Mouse (Mus musculus): Measurements from ENCODE around the gene Rapgef2. TPM values are rescaled to one million over a fixed set of nuclear protein-coding genes. Genes with fewer than 3 reads are reported as not detected.
A peak's percentile ranks its signal among the peaks of the same experiment; 100 is the strongest.

Gene Rapgef2
- total RNA-seq (2015; ENCODE audit: low replicate concordance), result 3.3 and 4.2 TPM in 2 replicates
- total RNA-seq (2017; ENCODE audit: low replicate concordance), result 2.1 and 8.6 TPM in 2 replicates

GRCm38 (mm10) chr3:79286376-79287107 lies at the start of gene Rapgef2:
Gene Rapgef2 (minus strand): TSS chr3:79286517.
- no peak for ATAC-seq (replicated peaks; ENCODE audit: low FRiP score, poor library complexity, severe bottlenecking)

GRCm38 (mm10) chr3:79333643-79334200 lies 47.4 kb upstream of the Rapgef2 start:
- ATAC-seq (replicated peaks; ENCODE audit: low FRiP score, poor library complexity, severe bottlenecking), result no peak

GRCm38 (mm10) chr3:79333051-79333450 lies 46.7 kb upstream of the Rapgef2 start:
- ATAC-seq (replicated peaks; ENCODE audit: low FRiP score, poor library complexity, severe bottlenecking), result no peak

- no peak for ATAC-seq (replicated peaks; ENCODE audit: low FRiP score, poor library complexity, severe bottlenecking)
Measured at GRCm38 (mm10) chr3:79329691-79330315, 43.5 kb upstream of the Rapgef2 start.

GRCm38 (mm10) chr3:79324697-79325526 lies 38.6 kb upstream of the Rapgef2 start:
- no peak for ATAC-seq (replicated peaks; ENCODE audit: low FRiP score, poor library complexity, severe bottlenecking)

- no peak for ATAC-seq (replicated peaks; ENCODE audit: low FRiP score, poor library complexity, severe bottlenecking)
Measured at GRCm38 (mm10) chr3:79314006-79314698, 27.8 kb upstream of the Rapgef2 start.

- no peak for ATAC-seq (replicated peaks; ENCODE audit: low FRiP score, poor library complexity, severe bottlenecking)
Measured at GRCm38 (mm10) chr3:79311895-79312294, 25.6 kb upstream of the Rapgef2 start.

- no peak for ATAC-seq (replicated peaks; ENCODE audit: low FRiP score, poor library complexity, severe bottlenecking)
Measured at GRCm38 (mm10) chr3:79310184-79310583, 23.9 kb upstream of the Rapgef2 start.

- no peak for ATAC-seq (replicated peaks; ENCODE audit: low FRiP score, poor library complexity, severe bottlenecking)
Measured at GRCm38 (mm10) chr3:79308605-79309004, 22.3 kb upstream of the Rapgef2 start.

- no peak for ATAC-seq (replicated peaks; ENCODE audit: low FRiP score, poor library complexity, severe bottlenecking)
Measured at GRCm38 (mm10) chr3:79299401-79299800, 13.1 kb upstream of the Rapgef2 start.

GRCm38 (mm10) chr3:79297281-79297680 lies 11.0 kb upstream of the Rapgef2 start:
- no peak for ATAC-seq (replicated peaks; ENCODE audit: low FRiP score, poor library complexity, severe bottlenecking)

- no peak for ATAC-seq (replicated peaks; ENCODE audit: low FRiP score, poor library complexity, severe bottlenecking)
Measured at GRCm38 (mm10) chr3:79296586-79296985, 10.3 kb upstream of the Rapgef2 start.

GRCm38 (mm10) chr3:79296049-79296448 lies 9.7 kb upstream of the Rapgef2 start:
- no peak for ATAC-seq (replicated peaks; ENCODE audit: low FRiP score, poor library complexity, severe bottlenecking)

GRCm38 (mm10) chr3:79294701-79295100 lies 8.4 kb upstream of the Rapgef2 start:
- no peak for ATAC-seq (replicated peaks; ENCODE audit: low FRiP score, poor library complexity, severe bottlenecking)

GRCm38 (mm10) chr3:79293023-79293422 lies 6.7 kb upstream of the Rapgef2 start:
- no peak for ATAC-seq (replicated peaks; ENCODE audit: low FRiP score, poor library complexity, severe bottlenecking)

- ATAC-seq (replicated peaks; ENCODE audit: low FRiP score, poor library complexity, severe bottlenecking), result no peak
Measured at GRCm38 (mm10) chr3:79289050-79289449, 2.7 kb upstream of the Rapgef2 start.

GRCm38 (mm10) chr3:79287699-79288458 lies 1.6 kb upstream of the Rapgef2 start:
- no peak for ATAC-seq (replicated peaks; ENCODE audit: low FRiP score, poor library complexity, severe bottlenecking)

- ATAC-seq (replicated peaks; ENCODE audit: low FRiP score, poor library complexity, severe bottlenecking), result 0 out of 2 replicates have a peak, but pooled peaks have one; percentile 35
Measured at GRCm38 (mm10) chr3:79287108-79287576, 825 bp upstream of the Rapgef2 start.

GRCm38 (mm10) chr3:79286031-79286375 lies 314 bp downstream of the Rapgef2 start:
- no peak for ATAC-seq (replicated peaks; ENCODE audit: low FRiP score, poor library complexity, severe bottlenecking)
